Mouse (Mus musculus): ENCODE measurements around the gene Pawr.

The Pawr gene

GRCm38 (mm10) chr10:108389178-108389926, 57.4 kb downstream of the Pawr start:
- in situ Hi-C loops (cut with MboI, MseI) = no loop called here

DNA sequence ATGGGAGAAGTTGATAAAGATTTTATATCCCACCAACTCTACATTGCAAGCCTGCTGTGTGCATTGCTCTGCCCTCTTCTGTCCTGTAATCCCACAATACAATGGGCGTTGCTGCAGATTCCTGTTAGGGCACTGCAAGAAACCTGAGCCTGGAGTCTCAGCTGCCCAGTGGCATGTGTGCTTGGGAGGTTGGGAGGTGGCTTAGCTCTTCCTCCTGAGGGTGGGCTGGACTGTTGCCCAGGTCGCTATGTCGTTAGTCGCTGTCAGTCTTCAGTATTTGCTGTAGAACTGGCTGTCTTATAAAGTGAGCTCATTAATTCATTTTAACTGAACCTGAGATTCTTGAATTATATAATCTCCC, 58.0 kb downstream of the Pawr start:
- in situ Hi-C loops (cut with MboI, MseI) = no loop called here

- in situ Hi-C loops (cut with MboI, MseI) = no loop called here
Measured at GRCm38 (mm10) chr10:108391370-108391902, 59.5 kb downstream of the Pawr start.

- in situ Hi-C loops (cut with MboI, MseI) = no loop called here
Measured at GRCm38 (mm10) chr10:108392151-108392550, 60.2 kb downstream of the Pawr start.

DNA sequence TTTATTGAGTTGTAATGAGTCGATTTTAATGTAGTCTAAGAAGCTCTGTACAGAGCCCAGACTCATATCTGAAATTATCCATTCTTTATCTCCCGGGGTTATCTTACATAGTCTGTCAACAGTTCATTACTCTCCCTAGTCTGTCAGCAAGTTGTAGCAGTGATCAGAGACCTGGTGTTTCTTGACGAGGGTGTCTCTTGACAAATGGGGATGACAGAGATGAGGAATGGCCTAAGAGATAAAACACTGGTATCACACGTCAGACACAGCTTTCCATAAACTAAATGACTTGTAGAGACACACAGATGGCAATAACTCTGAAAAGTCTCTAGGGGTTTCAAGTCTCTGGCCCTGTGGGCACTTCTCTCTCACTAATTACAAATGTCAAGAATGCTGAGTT, 62.4 kb downstream of the Pawr start:
- in situ Hi-C loops (cut with MboI, MseI) = no loop called here

DNA sequence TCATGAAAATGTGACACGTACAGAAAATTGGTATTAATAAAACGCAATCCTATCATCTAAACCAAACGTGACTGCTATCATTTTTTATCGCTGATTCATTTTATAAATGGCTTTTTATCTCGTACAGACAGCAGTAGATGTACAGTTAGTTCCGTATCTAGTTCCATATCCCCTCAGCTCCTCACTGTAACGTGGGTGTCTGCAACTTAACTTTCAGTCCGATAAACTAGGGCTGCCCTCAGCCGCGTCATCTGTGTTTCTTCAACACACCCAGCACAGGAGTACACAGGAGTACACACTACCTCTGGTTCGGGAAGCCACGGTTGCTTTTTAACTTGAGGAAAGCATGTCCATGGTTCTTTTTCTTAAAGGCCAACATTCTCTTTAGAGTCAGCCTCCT, 63.3 kb downstream of the Pawr start:
- in situ Hi-C loops (cut with MboI, MseI) = no loop called here

DNA sequence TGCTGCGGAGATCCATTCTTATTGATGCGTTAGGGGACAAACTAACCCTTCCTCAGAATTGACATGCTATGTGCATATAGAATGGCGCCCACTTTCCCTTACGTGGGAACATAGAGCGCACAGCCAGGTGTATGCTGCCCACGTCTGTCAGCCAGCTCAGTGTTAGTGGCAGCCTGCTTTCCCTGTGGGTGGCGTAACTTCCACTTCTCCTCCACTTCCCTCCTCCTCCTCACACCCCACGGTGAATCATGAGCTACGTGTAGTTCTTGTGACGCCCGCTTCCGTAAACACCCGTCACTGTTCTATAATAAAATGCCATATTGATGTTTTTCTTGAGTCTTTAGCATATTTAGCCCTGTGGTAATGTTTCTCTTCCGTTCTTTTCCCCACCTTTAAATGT, 63.7 kb downstream of the Pawr start:
- in situ Hi-C loops (cut with MboI, MseI) = no loop called here

DNA sequence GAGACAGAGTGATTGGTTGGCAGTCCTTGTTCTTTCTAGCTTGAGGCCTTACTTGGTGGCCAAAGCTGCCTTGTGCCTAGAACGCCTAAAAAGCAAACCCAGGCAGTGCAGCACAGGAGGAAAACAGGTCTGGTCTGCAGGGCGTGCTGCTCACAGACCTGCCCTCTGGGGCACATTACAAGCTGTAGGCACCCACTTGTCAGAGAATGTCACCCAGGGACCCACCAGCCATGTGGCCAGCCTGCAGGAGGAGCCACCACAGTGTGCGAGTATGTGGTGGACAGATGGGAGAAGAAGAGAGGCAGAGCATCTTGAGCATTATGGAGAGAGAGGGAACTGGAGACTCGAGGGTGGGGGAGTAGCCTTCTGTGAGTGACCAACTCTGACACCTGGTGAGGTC, 70.8 kb downstream of the Pawr start:
- in situ Hi-C loops (cut with MboI, MseI) = no loop called here

GRCm38 (mm10) chr10:108403366-108403865, 71.5 kb downstream of the Pawr start:
- in situ Hi-C loops (cut with MboI, MseI) = no loop called here

DNA sequence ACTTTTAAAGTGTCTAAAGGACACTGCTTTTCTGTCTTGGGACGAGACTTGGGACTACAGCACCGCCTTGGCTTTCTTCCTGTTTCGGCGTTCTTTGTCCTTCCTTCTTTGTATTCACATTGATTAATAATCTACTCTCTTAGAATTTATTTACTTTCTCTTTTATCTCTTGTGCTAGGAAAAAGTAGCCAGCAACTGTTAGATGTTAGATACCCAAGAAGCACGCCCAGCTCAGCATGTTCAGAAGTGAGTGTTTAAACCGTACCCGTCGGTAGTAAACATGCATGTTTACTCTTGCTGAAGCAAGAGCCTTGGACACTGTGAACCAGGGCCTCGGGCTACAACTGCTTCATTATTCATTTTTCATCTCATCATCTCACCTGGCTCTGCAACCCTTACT, 72.2 kb downstream of the Pawr start:
- in situ Hi-C loops (cut with MboI, MseI) = no loop called here

DNA sequence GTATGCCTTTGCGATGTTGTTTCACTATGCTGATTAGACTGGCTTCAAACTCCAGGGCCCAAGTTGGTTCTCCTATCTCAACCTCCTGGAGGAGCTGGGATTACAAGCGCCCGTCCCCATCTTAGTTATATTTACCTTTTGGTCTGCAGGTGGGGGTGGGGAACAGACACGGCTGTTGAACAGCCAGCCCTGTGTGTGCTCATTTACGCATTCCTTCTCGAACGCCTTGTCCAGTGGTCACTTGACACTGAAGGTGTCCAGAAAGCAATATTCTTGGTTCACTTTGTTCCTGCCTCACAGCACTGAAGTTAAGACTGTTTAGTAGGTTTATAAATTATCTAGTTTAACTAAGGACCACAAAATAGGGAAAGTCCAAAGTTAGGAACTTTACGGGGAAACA, 73.2 kb downstream of the Pawr start:
- in situ Hi-C loops (cut with MboI, MseI) = no loop called here

- in situ Hi-C loops (cut with MboI, MseI) = no loop called here
Measured at GRCm38 (mm10) chr10:108405931-108406330, 74.0 kb downstream of the Pawr start.

GRCm38 (mm10) chr10:108406798-108407754, 75.2 kb downstream of the Pawr start:
- in situ Hi-C loops (cut with MboI, MseI) = no loop called here

DNA sequence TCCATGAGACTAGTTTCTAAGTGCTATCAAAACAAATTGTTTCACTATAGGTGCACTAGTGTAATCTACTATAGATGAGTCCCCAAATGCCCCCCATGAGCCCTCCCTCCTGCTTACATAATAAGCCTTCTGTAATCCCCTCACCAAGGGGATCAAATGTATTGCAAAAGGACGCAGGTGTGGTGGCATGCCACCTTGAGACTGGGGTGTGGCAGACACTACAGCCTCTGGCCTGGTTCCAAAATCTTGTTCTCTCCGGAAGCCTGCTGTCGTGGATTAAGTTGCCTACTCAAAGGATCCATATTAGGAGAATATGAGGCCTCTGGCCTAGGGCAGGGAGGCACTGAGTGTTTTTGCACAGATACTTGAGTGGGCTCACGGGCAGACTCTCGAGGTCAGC, 76.1 kb downstream of the Pawr start:
- in situ Hi-C loops (cut with MboI, MseI) = no loop called here

- in situ Hi-C loops (cut with MboI, MseI) = no loop called here
Measured at GRCm38 (mm10) chr10:108408437-108408836, 76.5 kb downstream of the Pawr start.

GRCm38 (mm10) chr10:108408986-108409385, 77.1 kb downstream of the Pawr start:
- in situ Hi-C loops (cut with MboI, MseI) = no loop called here

DNA sequence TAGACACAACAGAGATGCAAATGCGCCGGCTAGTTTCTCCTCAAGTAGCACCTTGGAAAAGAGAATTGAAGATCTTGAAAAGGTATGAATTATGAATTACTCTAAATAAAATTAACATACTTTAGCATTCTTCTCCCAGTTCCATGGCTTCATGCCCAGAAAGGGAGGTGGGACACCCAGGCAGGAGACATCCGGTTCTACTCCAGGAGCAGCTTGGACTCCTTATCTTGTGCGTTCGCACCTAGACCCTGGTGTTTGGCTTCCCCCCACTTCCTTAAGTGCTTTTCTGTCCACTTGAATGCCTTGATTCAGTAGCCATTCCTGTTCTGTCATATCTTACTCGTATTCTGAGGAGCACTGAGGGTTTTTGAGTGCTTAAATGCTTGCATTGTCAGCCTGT, 77.6 kb downstream of the Pawr start:
- in situ Hi-C loops (cut with MboI, MseI) = no loop called here

DNA sequence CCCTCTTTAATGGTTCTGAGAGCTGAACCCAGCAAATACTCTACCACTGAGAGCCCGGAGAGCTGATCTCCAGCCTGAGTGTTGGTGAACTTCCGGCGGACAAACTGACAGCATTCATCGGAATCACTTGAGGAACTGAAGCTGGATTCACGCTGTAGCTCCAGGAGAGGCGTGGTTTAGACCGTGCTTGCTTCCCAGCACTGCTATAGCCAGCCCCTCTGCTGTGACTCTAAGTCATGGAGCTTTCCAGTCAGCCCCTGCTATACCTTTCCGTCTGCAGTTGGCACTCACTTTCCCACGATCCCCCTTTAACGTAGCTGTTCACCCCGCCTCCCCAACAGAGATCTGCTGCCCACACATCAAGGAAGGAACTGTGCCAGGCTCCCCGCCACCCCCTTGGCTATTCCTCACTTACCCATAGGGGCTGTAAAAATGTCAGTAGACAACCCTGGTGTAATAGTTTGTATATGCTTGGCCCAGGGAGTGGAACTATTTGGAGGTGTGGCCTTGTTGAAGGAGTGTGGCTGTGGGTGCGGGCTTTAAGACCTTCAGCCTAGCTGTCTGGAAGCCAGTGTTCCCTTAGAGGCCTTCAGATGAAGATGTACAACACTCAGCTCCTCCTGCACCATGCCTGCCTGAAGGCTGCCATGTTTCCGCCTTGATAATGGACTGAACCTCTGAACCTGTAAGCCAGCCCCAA, 83.2 kb downstream of the Pawr start:
- in situ Hi-C loops (cut with MboI, MseI) = no loop called here

GRCm38 (mm10) chr10:108417448-108417847, 85.5 kb downstream of the Pawr start:
- in situ Hi-C loops (cut with MboI, MseI) = no loop called here

- in situ Hi-C loops (cut with MboI, MseI) = no loop called here
Measured at GRCm38 (mm10) chr10:108430553-108430952, 98.6 kb downstream of the Pawr start.

DNA sequence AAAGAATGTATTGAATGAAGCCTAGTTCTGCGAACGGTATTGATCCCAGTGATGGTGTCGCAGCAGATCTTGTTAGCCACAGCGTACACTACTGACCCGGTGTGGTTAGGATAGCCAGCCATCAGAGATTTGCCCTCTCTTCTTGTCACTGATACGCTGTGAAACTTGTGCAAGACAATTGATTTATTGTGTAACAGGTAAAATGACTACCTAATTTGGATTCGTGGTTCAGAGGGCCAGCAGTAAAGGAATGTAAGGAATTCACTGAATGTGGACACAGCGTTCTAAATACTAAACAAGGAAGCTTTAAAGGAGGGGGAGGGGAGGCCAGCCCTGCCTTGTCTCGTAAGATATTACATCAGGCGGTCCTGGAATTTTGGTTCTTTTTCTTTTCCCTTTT, 100.3 kb downstream of the Pawr start:
- in situ Hi-C loops (cut with MboI, MseI) = no loop called here

DNA sequence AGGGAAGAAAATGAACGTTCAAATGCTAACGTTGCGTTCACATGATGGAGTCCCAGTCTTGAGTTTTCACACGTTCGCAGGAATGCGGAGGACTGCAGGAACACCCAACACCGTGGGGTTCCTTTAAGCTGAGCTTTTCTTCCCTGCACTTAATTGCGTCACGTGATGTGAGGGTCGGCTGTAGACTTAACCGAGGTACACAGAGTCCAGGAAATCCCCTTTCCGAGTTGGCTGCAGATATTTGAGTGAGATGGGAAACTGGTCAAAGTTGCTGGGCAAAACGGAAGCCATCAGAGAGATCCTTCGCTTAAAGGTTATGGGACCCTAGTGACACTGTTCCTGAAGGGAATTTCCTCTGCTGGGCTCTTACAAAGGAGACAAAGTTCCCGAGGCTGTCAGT, 102.1 kb downstream of the Pawr start:
- in situ Hi-C loops (cut with MboI, MseI) = no loop called here
